Mouse (Mus musculus) midbrain, postnatal 0 days (tissue): ENCODE measurements around the gene L3mbtl1. TPM values are rescaled to one million over a fixed set of nuclear protein-coding genes. Genes with fewer than 3 reads are reported as not detected.

Experiments
- ATAC-seq: fragments of 200-750 bp; cut with Nextera tagmentation; 2 replicates; pipeline ENCODE4 v1.8.0; 2017; ENCODE audit warnings: moderate number of reproducible peaks, mild to moderate bottlenecking, moderate TSS enrichment, moderate library complexity; ENCODE audit not compliant: low FRiP score
- DNase-seq: peaks from one replicate; pipeline ENCODE4 v3.0.0-alpha.2; 2015; ENCODE audit warnings: low spot score
- H3K27ac ChIP-seq: fragments of 300-500 bp; sonication (generic); 2 replicates; pipeline ENCODE4 v1.5.1; 2014; ENCODE audit warnings: low read depth, mild to moderate bottlenecking, low read length, mixed read lengths
- H3K27me3 ChIP-seq: fragments of 300-500 bp; sonication (generic); 2 replicates; pipeline ENCODE4 v1.6.1; 2014; ENCODE audit warnings: low read length, control low read depth, mixed read lengths; ENCODE audit not compliant: insufficient read depth
- H3K36me3 ChIP-seq: fragments of 300-500 bp; sonication (generic); 2 replicates; pipeline ENCODE4 v1.6.1; 2014; ENCODE audit warnings: low read length, control low read depth, mixed read lengths; ENCODE audit not compliant: insufficient read depth
- H3K4me1 ChIP-seq: fragments of 300-500 bp; sonication (generic); 2 replicates; pipeline ENCODE4 v1.6.1; 2014; ENCODE audit warnings: mild to moderate bottlenecking, control low read depth, antibody characterized with exemption, low read length, mixed read lengths; ENCODE audit not compliant: insufficient read depth
- H3K4me2 ChIP-seq: fragments of 300-500 bp; sonication (generic); 2 replicates; pipeline ENCODE4 v1.6.1; 2014; ENCODE audit warnings: low read depth, mild to moderate bottlenecking, low read length, mixed read lengths; ENCODE audit not compliant: poor library complexity, severe bottlenecking
- H3K4me3 ChIP-seq: fragments of 300-500 bp; sonication (generic); 2 replicates; pipeline ENCODE4 v1.5.1; 2014; ENCODE audit warnings: low read depth, mild to moderate bottlenecking, low read length, moderate library complexity
- H3K9ac ChIP-seq: fragments of 300-500 bp; sonication (generic); replicated peaks from 2 replicates; pipeline ENCODE4 v1.6.1; 2014; ENCODE audit warnings: mild to moderate bottlenecking, low read length, moderate library complexity, mixed read lengths; ENCODE audit not compliant: poor library complexity, severe bottlenecking
- H3K9me3 ChIP-seq: fragments of 300-500 bp; sonication (generic); 2 replicates; pipeline ENCODE4 v1.6.1; 2016; ENCODE audit warnings: low read length, control low read depth
- CTCF ChIP-seq: IDR thresholded peaks from 2 replicates; pipeline ENCODE4 v1.5.1; 2016; ENCODE audit warnings: antibody characterized with exemption, mild to moderate bottlenecking
- WGBS: fragments of 180-500 bp; shearing (Covaris S2); extraction: QIAGEN DNeasy Blood & Tissue Kit; methylation state at CpG from one replicate; pipeline ENCODE4 v1.1.7; 2014; 5-methylcytosine and 5-hydroxymethylcytosine counted together
- polyA plus RNA-seq: library from polyadenylated mRNA; unstranded; fragments of >200 nt; fragmentation: Nextera tagmentation; extraction: Ambion mirVana; gene quantifications from 2 replicates; pipeline ENCODE4 v1.2.1, GENCODE M21; 2015
- total RNA-seq: library from RNA; depleted of rRNA; stranded (reverse); fragments of >200 nt; gene quantifications from 2 replicates; pipeline ENCODE4 v1.2.3, GENCODE M21; 2014

Gene L3mbtl1
- total and polyA plus RNA-seq, 2 experiments from 2014 or later = 11.9 to 16.9 TPM

DNA sequence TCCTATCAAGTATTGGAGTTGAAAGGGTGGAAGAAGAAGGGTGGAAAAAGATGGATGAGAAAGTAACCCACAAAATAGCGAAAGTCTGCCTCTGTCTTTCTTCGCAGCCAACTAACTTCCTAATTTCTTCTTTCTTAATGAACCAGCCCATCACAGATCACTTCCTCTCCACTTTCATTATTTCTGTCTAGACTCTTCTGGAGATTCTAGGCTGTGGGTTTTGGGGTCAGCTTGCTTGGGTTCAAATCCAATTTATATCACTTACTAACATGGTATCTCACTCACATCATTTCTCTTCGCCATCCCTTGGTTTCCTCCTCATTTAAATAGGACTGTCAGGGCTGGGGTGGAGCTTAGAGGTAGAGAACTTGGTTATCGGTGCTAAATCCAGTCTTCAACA is 45.0 kb downstream of the L3mbtl1 start:
- H3K4me3 ChIP-seq = no peak overlapping the region
- TF ChIP-seq CTCF = no peak
- WGBS = 93% methylated on average over 4 of the region's 4 CpGs

DNA sequence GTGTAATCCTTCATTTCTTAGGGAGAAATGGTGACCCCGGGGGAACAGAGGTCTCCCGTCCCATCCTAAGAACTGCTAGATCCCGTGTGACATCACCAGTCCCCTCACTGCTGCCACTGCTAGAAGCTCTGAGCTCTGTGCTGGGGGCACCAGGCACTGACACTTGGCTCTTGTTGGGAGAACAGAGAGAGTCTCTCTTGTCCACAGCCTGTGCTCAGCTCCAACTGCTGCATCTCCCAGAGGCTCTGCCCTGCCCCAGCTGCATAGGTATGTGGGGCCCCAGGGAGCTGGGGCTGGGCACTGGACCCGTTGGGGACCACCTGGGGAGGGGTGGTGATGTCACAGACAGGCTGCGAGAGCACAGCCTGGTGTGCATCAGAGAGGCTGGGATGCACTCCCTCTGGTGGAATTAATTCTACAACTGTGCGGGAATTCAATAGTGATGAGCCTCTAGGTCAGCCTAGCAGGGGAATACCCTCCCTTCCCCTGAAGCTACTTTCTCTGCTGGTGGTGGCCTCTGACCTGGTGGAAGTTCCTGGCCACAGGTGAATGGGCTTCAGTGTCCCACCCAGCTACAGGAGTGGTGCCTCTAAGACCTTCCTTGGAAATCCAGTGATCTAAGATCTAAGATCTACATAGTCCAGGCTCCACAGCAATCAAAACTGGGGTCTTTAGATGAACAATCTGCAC is 48.3 kb downstream of the L3mbtl1 start:
- no peak for DNase-seq
- Histone ChIP-seq H3K9ac (no peak overlapping the region), H3K36me3 (no peaks in the 10 kb centered on the region), H3K4me2 (no peak overlapping the region), H3K27me3 (no peaks in the 10 kb centered on the region), H3K4me3 (no peak overlapping the region), H3K9me3 (no peaks in the 10 kb centered on the region), H3K27ac (no peak overlapping the region), H3K4me1 (no peaks in the 10 kb centered on the region)
- TF ChIP-seq CTCF = peak; percentile 15; the same call in 1 of the 2 replicates
- WGBS = 37% methylated on average over 6 of the region's 6 CpGs
- ATAC-seq = no peak

More for the DNA sequence above, 45.0 kb downstream of the L3mbtl1 start:
- Histone ChIP-seq H3K4me1 (no peaks in the 10 kb centered on the region), H3K9ac (no peak overlapping the region), H3K4me2 (no peak overlapping the region), H3K27me3 (peaks cover 3% of the 10 kb centered on the region; the same call in 1 of the 2 replicates), H3K27ac (no peak overlapping the region), H3K36me3 (no peaks in the 10 kb centered on the region), H3K9me3 (no peaks in the 10 kb centered on the region)
- DNase-seq = no peak
- ATAC-seq = no peak

DNA sequence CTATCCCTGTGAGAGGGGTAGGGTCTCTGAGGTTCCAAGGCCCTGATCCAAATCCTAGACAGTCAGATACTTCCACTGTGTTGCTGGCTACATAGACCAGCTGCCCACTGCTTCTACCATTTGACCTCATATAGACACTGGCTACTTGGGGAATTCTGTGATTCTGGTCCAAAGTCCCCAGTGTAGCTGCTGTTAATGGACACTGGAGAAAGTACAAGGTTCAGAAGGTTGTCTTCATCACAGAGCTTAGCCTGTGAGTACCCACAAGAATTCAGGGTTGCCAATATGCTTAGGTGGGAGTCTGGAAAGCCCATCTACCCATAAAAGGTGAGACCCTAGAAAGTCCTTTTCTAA is 48.8 kb downstream of the L3mbtl1 start:
- Histone ChIP-seq H3K4me1 (no peaks in the 10 kb centered on the region), H3K9ac (no peak overlapping the region), H3K27ac (no peak overlapping the region), H3K4me2 (no peak overlapping the region), H3K27me3 (no peaks in the 10 kb centered on the region), H3K9me3 (no peaks in the 10 kb centered on the region), H3K36me3 (no peaks in the 10 kb centered on the region), H3K4me3 (no peak overlapping the region)
- ATAC-seq (no peak), DNase-seq (no peak)
- no peak for TF ChIP-seq CTCF

DNA sequence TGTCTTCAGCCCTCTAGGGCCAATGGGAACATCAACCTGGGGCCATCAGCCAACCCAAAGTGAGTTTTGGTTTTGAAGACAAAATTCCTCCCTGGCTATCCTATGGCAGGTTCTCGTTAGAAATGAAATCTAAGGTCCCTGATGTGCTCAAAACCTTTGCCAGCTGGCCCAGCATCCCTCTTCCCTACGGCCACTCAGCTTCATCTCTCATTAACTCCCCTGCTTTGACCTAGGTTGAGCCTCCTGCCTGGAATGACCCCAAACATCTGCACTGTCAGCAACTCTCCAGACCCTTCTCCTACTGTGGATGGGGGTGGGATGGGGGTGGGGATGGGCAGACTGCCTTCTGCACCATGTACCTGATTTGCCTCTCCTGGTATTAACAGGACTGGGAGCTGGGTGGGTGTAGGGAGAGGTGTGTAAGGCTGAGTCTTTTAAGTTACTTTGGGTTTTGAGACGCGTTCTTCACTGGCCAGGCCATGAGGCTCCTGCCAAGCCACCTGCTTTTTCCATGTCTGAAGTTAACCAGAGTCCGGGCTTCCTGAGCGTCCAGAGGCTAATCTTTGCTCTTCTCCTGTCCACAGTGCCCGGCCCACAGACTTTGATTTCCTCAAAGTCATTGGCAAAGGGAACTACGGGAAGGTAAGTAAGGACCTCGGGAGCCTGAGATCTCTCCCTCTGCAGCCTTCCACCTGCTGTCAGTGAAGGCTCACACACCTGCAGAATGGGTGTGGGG is 50.8 kb downstream of the L3mbtl1 start:
- H3K36me3 ChIP-seq = no peaks in the 10 kb centered on the region
- H3K4me1 ChIP-seq = no peaks in the 10 kb centered on the region
- H3K9me3 ChIP-seq = no peaks in the 10 kb centered on the region
- WGBS = 81% methylated on average over 9 of the region's 9 CpGs
- ATAC-seq (no peak), DNase-seq (no peak)
- H3K27ac ChIP-seq = no peak overlapping the region
- no peak overlapping the region for H3K4me3 ChIP-seq
- H3K9ac ChIP-seq = no peak overlapping the region
- H3K27me3 ChIP-seq = no peaks in the 10 kb centered on the region
- no peak overlapping the region for H3K4me2 ChIP-seq
- no peak for TF ChIP-seq CTCF

DNA sequence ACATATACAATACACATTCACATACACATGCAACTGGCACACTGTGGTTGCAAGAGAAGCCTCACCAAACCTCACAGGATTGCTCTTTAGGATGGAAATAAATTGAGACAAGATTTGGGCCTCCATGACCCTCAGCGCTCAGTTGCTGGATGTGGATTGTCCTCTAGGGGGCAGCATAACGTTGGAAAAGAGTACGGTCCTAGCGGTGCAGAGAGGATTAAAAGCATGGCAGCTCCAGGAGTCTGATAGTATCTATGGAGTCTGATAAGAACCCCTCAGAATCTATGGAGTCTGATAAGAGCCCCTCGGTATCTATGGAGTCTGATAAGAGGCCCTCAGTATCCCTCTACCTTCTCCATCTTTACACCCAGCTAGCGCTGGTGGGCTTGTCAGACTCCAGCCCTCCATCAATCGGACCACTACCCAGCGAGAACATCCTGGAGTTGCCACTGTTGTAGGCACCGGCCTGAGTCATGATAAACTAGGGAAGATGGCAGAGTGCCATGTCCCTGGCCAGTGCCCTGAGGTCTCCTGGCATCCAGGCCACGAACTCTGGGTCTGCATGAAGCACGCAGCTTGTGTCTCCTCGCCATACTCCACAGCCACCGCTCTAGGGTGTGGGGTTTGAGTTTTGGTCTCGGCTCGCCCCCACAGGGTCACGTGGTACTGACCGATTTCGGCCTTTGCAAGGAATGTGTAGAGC is 55.4 kb downstream of the L3mbtl1 start:
- Histone ChIP-seq H3K4me3 (no peak overlapping the region), H3K9ac (no peak overlapping the region)
- 40% methylated on average over 18 of the region's 18 CpGs for WGBS

DNA sequence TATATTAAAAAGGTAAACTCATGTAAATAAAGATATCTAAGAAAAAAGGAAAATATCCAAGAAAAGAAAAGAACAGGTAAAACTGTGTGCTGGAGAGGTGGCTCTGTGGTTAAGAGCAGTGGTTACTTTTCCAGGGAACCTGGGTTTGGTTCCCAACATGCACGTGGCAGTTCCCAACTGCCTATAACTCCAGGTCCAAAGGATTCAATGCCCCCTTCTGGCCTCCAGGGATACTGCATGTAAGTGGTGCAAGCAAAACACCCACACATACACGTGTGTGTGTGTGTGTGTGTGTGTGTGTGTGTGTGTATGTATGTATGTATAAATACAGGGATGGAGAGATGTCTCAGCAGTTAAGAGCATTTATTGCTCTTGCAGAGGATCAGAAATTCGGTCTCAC is 56.5 kb downstream of the L3mbtl1 start:
- WGBS = 30% methylated on average over 3 of the region's 3 CpGs
- H3K27me3 ChIP-seq = no peaks in the 10 kb centered on the region
- H3K4me1 ChIP-seq = no peaks in the 10 kb centered on the region
- ATAC-seq (no peak), DNase-seq (peak; percentile 21)
- H3K27ac ChIP-seq = no peak overlapping the region
- no peak overlapping the region for H3K4me2 ChIP-seq
- no peaks in the 10 kb centered on the region for H3K36me3 ChIP-seq
- no peak overlapping the region for H3K4me3 ChIP-seq
- TF ChIP-seq CTCF = peak; percentile 66
- no peak overlapping the region for H3K9ac ChIP-seq
- no peaks in the 10 kb centered on the region for H3K9me3 ChIP-seq

More for the DNA sequence above, 55.4 kb downstream of the L3mbtl1 start:
- ATAC-seq (peak; percentile 38; the same call in 1 of the 2 replicates), DNase-seq (peak; percentile 77)
- Histone ChIP-seq H3K4me2 (0 out of 2 replicates have a peak overlapping the region, but pooled peaks have one; percentile 2), H3K36me3 (no peaks in the 10 kb centered on the region), H3K27me3 (no peaks in the 10 kb centered on the region), H3K27ac (no peak overlapping the region), H3K4me1 (no peaks in the 10 kb centered on the region), H3K9me3 (no peaks in the 10 kb centered on the region)
- peak; percentile 83 for TF ChIP-seq CTCF
